Mouse (Mus musculus): ENCODE measurements around the gene Traf3ip3. TPM values are rescaled to one million over a fixed set of nuclear protein-coding genes. Genes with fewer than 3 reads are reported as not detected.
A peak's percentile ranks its signal among the peaks of the same experiment; 100 is the strongest.

The Traf3ip3 gene
- total and polyA plus RNA-seq, 3 experiments: 13.4 to 48.7 (median 14.1) TPM

DNA sequence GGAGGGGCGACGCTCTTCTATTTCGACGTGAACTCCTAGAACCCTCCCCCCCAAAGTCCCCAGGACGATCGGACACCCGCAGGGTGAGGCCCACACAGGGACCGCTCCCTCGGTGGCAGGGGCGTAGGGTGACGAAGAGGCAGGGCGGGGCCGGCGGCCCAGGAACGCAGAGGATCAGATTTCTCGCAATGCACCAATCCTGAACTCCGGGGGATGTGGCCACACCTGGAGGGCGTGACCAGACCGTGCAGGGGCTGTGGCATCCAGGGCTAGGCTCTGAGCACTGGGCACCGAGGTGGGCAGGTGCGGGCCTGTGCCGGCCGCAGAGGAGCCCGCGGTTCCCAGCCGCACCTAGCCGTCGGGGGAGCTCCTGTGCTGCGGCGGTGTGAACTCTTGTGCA is 48.6 kb downstream of the Traf3ip3 start, which contains the start of gene Irf6:
TSS of gene Irf6 (plus strand) at position 240 of the 400 bp plus-strand sequence.
- ATAC-seq (ENCODE audit: extremely low read depth, insufficient number of reproducible peaks, low FRiP score, poor library complexity, severe bottlenecking) (peak; percentile 37; the same call in 1 of the 2 replicates), DNase-seq (ENCODE audit: low spot score) (no peak)
- Histone ChIP-seq H3K4me1 (ENCODE audit: insufficient read depth, low read depth, low read length) (peaks cover 7% of the 10 kb centered on the region), H3K4me3 (ENCODE audit: low read depth, low read length) (peak within 1 kb of the TSS; percentile 35; the same call in 1 of the 2 replicates), H3K36me3 (replicated peaks) (no peaks in the 10 kb centered on the region), H3K27me3 (ENCODE audit: insufficient read depth, low read length) (peaks cover 50% of the 10 kb centered on the region), H3K9me3 (replicated peaks) (no peaks in the 10 kb centered on the region)
- TF ChIP-seq GATA2 (IDR thresholded peaks at IDR 0.05; ENCODE audit: borderline replicate concordance, low read depth, low read length) (no peak), CTCF (IDR thresholded peaks at IDR 0.05; ENCODE audit: low read depth, low read length) (no peak), TAL1 (conservative IDR thresholded peaks at IDR 0.05; ENCODE audit: low read depth, low read length) (no peak), GATA1 (IDR thresholded peaks at IDR 0.05; ENCODE audit: borderline replicate concordance, low read length) (no peak), POLR2AphosphoS5 (IDR thresholded peaks at IDR 0.05; ENCODE audit: insufficient replicate concordance, low read depth, low read length) (no peak)

GRCm38 (mm10) chr1:193151134-193151533 is 50.4 kb downstream of the Traf3ip3 start:
- H3K36me3 ChIP-seq (replicated peaks): no peaks in the 10 kb centered on the region
- no peak for TF ChIP-seq GATA1 (IDR thresholded peaks at IDR 0.05; ENCODE audit: borderline replicate concordance, low read length)
- no peak for TF ChIP-seq CTCF (IDR thresholded peaks at IDR 0.05; ENCODE audit: low read depth, low read length)
- no peak for TF ChIP-seq GATA2 (IDR thresholded peaks at IDR 0.05; ENCODE audit: borderline replicate concordance, low read depth, low read length)
- no peak for TF ChIP-seq POLR2AphosphoS5 (IDR thresholded peaks at IDR 0.05; ENCODE audit: insufficient replicate concordance, low read depth, low read length)
- TF ChIP-seq TAL1 (conservative IDR thresholded peaks at IDR 0.05; ENCODE audit: low read depth, low read length): no peak
- peaks cover 41% of the 10 kb centered on the region for H3K27me3 ChIP-seq (ENCODE audit: insufficient read depth, low read length)
- H3K4me3 ChIP-seq (ENCODE audit: low read depth, low read length): no peak overlapping the region
- H3K4me1 ChIP-seq (ENCODE audit: insufficient read depth, low read depth, low read length): peaks cover 7% of the 10 kb centered on the region
- H3K9me3 ChIP-seq (replicated peaks): no peaks in the 10 kb centered on the region
- DNase-seq (ENCODE audit: low spot score) (no peak), ATAC-seq (ENCODE audit: extremely low read depth, insufficient number of reproducible peaks, low FRiP score, poor library complexity, severe bottlenecking) (no peak)

DNA sequence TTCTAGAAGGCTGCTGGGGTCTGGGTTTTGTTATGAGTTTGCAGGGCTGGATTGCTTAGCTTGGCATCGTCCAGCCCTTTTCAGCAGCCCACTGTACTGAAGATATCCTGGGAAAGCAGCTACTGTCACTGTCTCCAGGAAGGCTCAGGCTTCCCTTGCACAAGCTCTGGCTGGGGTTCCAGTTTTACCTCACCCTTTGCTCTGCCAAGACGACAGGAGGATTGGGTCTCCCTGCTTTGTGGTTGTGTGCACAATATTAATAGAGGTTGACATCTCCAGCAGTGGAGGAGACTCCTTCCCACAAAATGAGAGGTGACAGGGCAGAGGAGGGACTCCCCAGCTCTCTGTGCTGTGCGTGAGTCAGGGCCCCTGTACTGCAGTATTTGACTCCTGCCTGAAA is 52.3 kb downstream of the Traf3ip3 start:
- no peaks in the 10 kb centered on the region for H3K36me3 ChIP-seq (replicated peaks)
- DNase-seq (ENCODE audit: low spot score) (no peak), ATAC-seq (ENCODE audit: extremely low read depth, insufficient number of reproducible peaks, low FRiP score, poor library complexity, severe bottlenecking) (no peak)
- H3K4me1 ChIP-seq (ENCODE audit: insufficient read depth, low read depth, low read length): peaks cover 12% of the 10 kb centered on the region
- no peaks in the 10 kb centered on the region for H3K9me3 ChIP-seq (replicated peaks)
- H3K4me3 ChIP-seq (ENCODE audit: low read depth, low read length): no peak overlapping the region
- peaks cover 45% of the 10 kb centered on the region for H3K27me3 ChIP-seq (ENCODE audit: insufficient read depth, low read length)
- TF ChIP-seq GATA1 (IDR thresholded peaks at IDR 0.05; ENCODE audit: borderline replicate concordance, low read length) (no peak), POLR2AphosphoS5 (IDR thresholded peaks at IDR 0.05; ENCODE audit: insufficient replicate concordance, low read depth, low read length) (no peak), CTCF (IDR thresholded peaks at IDR 0.05; ENCODE audit: low read depth, low read length) (no peak), TAL1 (conservative IDR thresholded peaks at IDR 0.05; ENCODE audit: low read depth, low read length) (no peak), GATA2 (IDR thresholded peaks at IDR 0.05; ENCODE audit: borderline replicate concordance, low read depth, low read length) (no peak)

DNA sequence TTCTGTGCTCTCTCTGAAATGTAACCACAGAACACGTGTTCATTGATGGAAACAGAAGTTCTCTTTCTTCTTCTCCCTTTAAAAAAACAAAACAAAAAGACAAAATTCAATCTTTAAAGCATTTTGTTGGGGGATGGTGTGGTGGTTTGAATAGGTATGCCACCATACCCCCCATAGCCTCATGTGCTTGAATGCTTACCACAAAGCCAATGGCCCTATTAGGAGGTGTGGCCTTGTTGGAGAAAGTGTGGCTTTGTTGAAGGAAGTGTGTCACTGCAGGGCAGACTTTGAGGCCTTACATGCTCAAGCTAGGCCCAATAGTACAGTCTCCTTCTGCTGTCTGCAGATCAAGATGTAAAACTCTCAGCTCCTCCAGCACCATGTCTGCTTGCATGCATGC is 55.1 kb downstream of the Traf3ip3 start:
- H3K4me1 ChIP-seq (ENCODE audit: insufficient read depth, low read depth, low read length): 0 out of 2 replicates have a peak, but pooled peaks cover 5% of the 10 kb centered on the region
- H3K27me3 ChIP-seq (ENCODE audit: insufficient read depth, low read length): peaks cover 45% of the 10 kb centered on the region
- H3K4me3 ChIP-seq (ENCODE audit: low read depth, low read length): no peak overlapping the region
- H3K36me3 ChIP-seq (replicated peaks): no peaks in the 10 kb centered on the region
- H3K9me3 ChIP-seq (replicated peaks): no peaks in the 10 kb centered on the region
- DNase-seq (ENCODE audit: low spot score) (no peak), ATAC-seq (ENCODE audit: extremely low read depth, insufficient number of reproducible peaks, low FRiP score, poor library complexity, severe bottlenecking) (no peak)
- TF ChIP-seq GATA1 (IDR thresholded peaks at IDR 0.05; ENCODE audit: borderline replicate concordance, low read length) (no peak), POLR2AphosphoS5 (IDR thresholded peaks at IDR 0.05; ENCODE audit: insufficient replicate concordance, low read depth, low read length) (no peak), CTCF (IDR thresholded peaks at IDR 0.05; ENCODE audit: low read depth, low read length) (no peak), GATA2 (IDR thresholded peaks at IDR 0.05; ENCODE audit: borderline replicate concordance, low read depth, low read length) (no peak), TAL1 (conservative IDR thresholded peaks at IDR 0.05; ENCODE audit: low read depth, low read length) (no peak)

- Histone ChIP-seq H3K36me3 (replicated peaks) (no peaks in the 10 kb centered on the region), H3K27me3 (ENCODE audit: insufficient read depth, low read length) (peaks cover 46% of the 10 kb centered on the region), H3K4me3 (ENCODE audit: low read depth, low read length) (no peak overlapping the region), H3K9me3 (replicated peaks) (no peaks in the 10 kb centered on the region), H3K4me1 (ENCODE audit: insufficient read depth, low read depth, low read length) (0 out of 2 replicates have a peak, but pooled peaks cover 5% of the 10 kb centered on the region)
- TF ChIP-seq GATA1 (IDR thresholded peaks at IDR 0.05; ENCODE audit: borderline replicate concordance, low read length) (no peak), GATA2 (IDR thresholded peaks at IDR 0.05; ENCODE audit: borderline replicate concordance, low read depth, low read length) (no peak), TAL1 (conservative IDR thresholded peaks at IDR 0.05; ENCODE audit: low read depth, low read length) (no peak), CTCF (IDR thresholded peaks at IDR 0.05; ENCODE audit: low read depth, low read length) (no peak), POLR2AphosphoS5 (IDR thresholded peaks at IDR 0.05; ENCODE audit: insufficient replicate concordance, low read depth, low read length) (no peak)
- ATAC-seq (ENCODE audit: extremely low read depth, insufficient number of reproducible peaks, low FRiP score, poor library complexity, severe bottlenecking): no peak
- DNase-seq (ENCODE audit: low spot score): no peak
These were observed 56.4 kb downstream of the Traf3ip3 start for GRCm38 (mm10) chr1:193145101-193145500.

DNA sequence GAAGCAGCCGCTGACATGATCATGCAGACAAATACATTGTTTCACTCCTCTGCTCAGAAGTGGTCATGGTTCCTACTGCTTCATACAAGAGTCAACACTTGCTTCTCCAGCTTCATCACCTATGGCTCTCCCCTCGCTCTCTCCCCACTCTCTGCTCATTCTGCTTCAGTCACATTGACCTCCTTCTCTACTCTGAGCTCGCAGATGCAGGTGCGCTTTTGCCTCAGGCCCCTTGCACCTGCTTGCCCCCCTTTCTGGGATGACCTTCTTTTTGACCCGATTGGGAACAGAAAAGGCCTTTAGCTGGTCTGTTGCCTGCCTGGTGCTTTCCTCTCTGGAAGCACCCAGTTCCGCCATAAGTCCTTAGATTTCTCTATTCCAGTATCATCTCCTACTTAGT is 57.0 kb downstream of the Traf3ip3 start:
- Histone ChIP-seq H3K36me3 (replicated peaks) (no peaks in the 10 kb centered on the region), H3K4me3 (ENCODE audit: low read depth, low read length) (no peak overlapping the region), H3K4me1 (ENCODE audit: insufficient read depth, low read depth, low read length) (0 out of 2 replicates have a peak, but pooled peaks cover 5% of the 10 kb centered on the region), H3K9me3 (replicated peaks) (no peaks in the 10 kb centered on the region), H3K27me3 (ENCODE audit: insufficient read depth, low read length) (peaks cover 46% of the 10 kb centered on the region)
- no peak for TF ChIP-seq TAL1 (conservative IDR thresholded peaks at IDR 0.05; ENCODE audit: low read depth, low read length)
- TF ChIP-seq POLR2AphosphoS5 (IDR thresholded peaks at IDR 0.05; ENCODE audit: insufficient replicate concordance, low read depth, low read length): no peak
- TF ChIP-seq CTCF (IDR thresholded peaks at IDR 0.05; ENCODE audit: low read depth, low read length): no peak
- no peak for TF ChIP-seq GATA1 (IDR thresholded peaks at IDR 0.05; ENCODE audit: borderline replicate concordance, low read length)
- TF ChIP-seq GATA2 (IDR thresholded peaks at IDR 0.05; ENCODE audit: borderline replicate concordance, low read depth, low read length): no peak
- ATAC-seq (ENCODE audit: extremely low read depth, insufficient number of reproducible peaks, low FRiP score, poor library complexity, severe bottlenecking) (no peak), DNase-seq (ENCODE audit: low spot score) (no peak)

All from G1E (cell line).